Mouse (Mus musculus) 3134 (cell line): Measurements from ENCODE around the gene Ttll2.
"Not testable (repeated sequence)": the region's sequence is repeated elsewhere in the genome, so short reads cannot be mapped to it uniquely, and the experiment has no call there.

ENCODE experiments used
- DNase-seq: peaks from one replicate; pipeline ENCODE4 v3.0.0-alpha.2; 2011; ENCODE audit warnings: low spot score; ENCODE audit not compliant: insufficient read length; ENCODE audit errors: extremely low read depth

Gene Ttll2

GRCm38 (mm10) chr17:7352596-7352995 is at the start of gene Ttll2:
TSS of gene Ttll2 (minus strand) at chr17:7352696.
- DNase-seq, result not testable (repeated sequence)

GRCm38 (mm10) chr17:7399770-7400169 is 47.3 kb upstream of the Ttll2 start:
- not testable (repeated sequence) for DNase-seq

- DNase-seq, result not testable (repeated sequence)
Measured at GRCm38 (mm10) chr17:7398198-7398847, 45.8 kb upstream of the Ttll2 start.

- DNase-seq, result not testable (repeated sequence)
Measured at GRCm38 (mm10) chr17:7397079-7397478, 44.6 kb upstream of the Ttll2 start.

- not testable (repeated sequence) for DNase-seq
Measured at GRCm38 (mm10) chr17:7396288-7396687, 43.8 kb upstream of the Ttll2 start.

GRCm38 (mm10) chr17:7395671-7396070 is 43.2 kb upstream of the Ttll2 start:
- DNase-seq, result not testable (repeated sequence)

GRCm38 (mm10) chr17:7395116-7395515 is 42.6 kb upstream of the Ttll2 start:
- not testable (repeated sequence) for DNase-seq

GRCm38 (mm10) chr17:7389898-7390297 is 37.4 kb upstream of the Ttll2 start:
- not testable (repeated sequence) for DNase-seq

- not testable (repeated sequence) for DNase-seq
Measured at GRCm38 (mm10) chr17:7388958-7389356, 36.5 kb upstream of the Ttll2 start.

- DNase-seq, result not testable (repeated sequence)
Measured at GRCm38 (mm10) chr17:7388341-7388957, 36.0 kb upstream of the Ttll2 start.

- DNase-seq, result not testable (repeated sequence)
Measured at GRCm38 (mm10) chr17:7386016-7386415, 33.5 kb upstream of the Ttll2 start.

- DNase-seq, result not testable (repeated sequence)
Measured at GRCm38 (mm10) chr17:7385364-7385763, 32.9 kb upstream of the Ttll2 start, which contains the start of gene Unc93a2. TSS of gene Unc93a2 (minus strand) at chr17:7385464.

GRCm38 (mm10) chr17:7383167-7384143 is 31.0 kb upstream of the Ttll2 start:
- DNase-seq, result not testable (repeated sequence)

- DNase-seq, result not testable (repeated sequence)
Measured at GRCm38 (mm10) chr17:7382711-7383110, 30.2 kb upstream of the Ttll2 start.

GRCm38 (mm10) chr17:7377907-7378306 is 25.4 kb upstream of the Ttll2 start:
- not testable (repeated sequence) for DNase-seq

GRCm38 (mm10) chr17:7376951-7377700 is 24.6 kb upstream of the Ttll2 start:
- not testable (repeated sequence) for DNase-seq

GRCm38 (mm10) chr17:7371879-7372278 is 19.4 kb upstream of the Ttll2 start, which contains the start of gene Gm49630:
TSS of gene Gm49630 (minus strand) at chr17:7371979.
- DNase-seq, result not testable (repeated sequence)

- not testable (repeated sequence) for DNase-seq
Measured at GRCm38 (mm10) chr17:7369401-7369800, 16.9 kb upstream of the Ttll2 start.

- DNase-seq, result not testable (repeated sequence)
Measured at GRCm38 (mm10) chr17:7366676-7367374, 14.3 kb upstream of the Ttll2 start.
